Mouse (Mus musculus) erythroid progenitor cell, adult 5-6 weeks (primary cell): ENCODE measurements around the gene Abracl. TPM values are rescaled to one million over a fixed set of nuclear protein-coding genes. Genes with fewer than 3 reads are reported as not detected.

Source experiments
- ATAC-seq: replicated peaks from 2 replicates; pipeline ENCODE4 v1.8.0; 2016; ENCODE audit warnings: moderate number of reproducible peaks, mild to moderate bottlenecking, moderate TSS enrichment, inconsistent platforms; ENCODE audit not compliant: poor library complexity, low FRiP score, severe bottlenecking
- total RNA-seq, 2 experiments: library from RNA; stranded (forward) in 1 of 2; stranded (reverse) in 1 of 2; fragments of 150-400 nt in 1 of 2; fragments of 186-747, 209-891 nt in 1 of 2; gene quantifications; 2 replicates each; pipeline versions ENCODE4 v1.2.3 to v1.2.4; 2015 to 2017; ENCODE audit warnings: low replicate concordance in 2 of 2

The Abracl gene
- total RNA-seq (2015; ENCODE audit: low replicate concordance): 56.2 and 99.1 TPM in 2 replicates
- total RNA-seq (2017; ENCODE audit: low replicate concordance): 18.2 and 25.7 TPM in 2 replicates

- ATAC-seq: peak; percentile 77
Observed at GRCm38 (mm10) chr10:18022741-18023347, at the start of gene Abracl. Gene Abracl (minus strand): TSS chr10:18023288.

- ATAC-seq: no peak
Observed at GRCm38 (mm10) chr10:18072871-18073270, 49.8 kb upstream of the Abracl start.

GRCm38 (mm10) chr10:18070616-18071015, 47.5 kb upstream of the Abracl start:
- ATAC-seq: no peak

GRCm38 (mm10) chr10:18070144-18070543, 47.1 kb upstream of the Abracl start:
- ATAC-seq: no peak

GRCm38 (mm10) chr10:18069576-18069975, 46.5 kb upstream of the Abracl start:
- ATAC-seq: no peak

- ATAC-seq: no peak
Observed at GRCm38 (mm10) chr10:18068880-18069279, 45.8 kb upstream of the Abracl start.

GRCm38 (mm10) chr10:18067761-18068446, 44.8 kb upstream of the Abracl start:
- ATAC-seq: no peak

GRCm38 (mm10) chr10:18066031-18066439, 42.9 kb upstream of the Abracl start:
- ATAC-seq: no peak

- ATAC-seq: no peak
Observed at GRCm38 (mm10) chr10:18064606-18065228, 41.6 kb upstream of the Abracl start.

- no peak for ATAC-seq
Observed at GRCm38 (mm10) chr10:18061533-18061932, 38.4 kb upstream of the Abracl start.

GRCm38 (mm10) chr10:18060778-18061177, 37.7 kb upstream of the Abracl start:
- ATAC-seq: no peak

- no peak for ATAC-seq
Observed at GRCm38 (mm10) chr10:18059807-18060206, 36.7 kb upstream of the Abracl start.

- no peak for ATAC-seq
Observed at GRCm38 (mm10) chr10:18058681-18059338, 35.7 kb upstream of the Abracl start.

GRCm38 (mm10) chr10:18056391-18056745, 33.3 kb upstream of the Abracl start:
- no peak for ATAC-seq

GRCm38 (mm10) chr10:18055696-18056390, 32.8 kb upstream of the Abracl start, which contains the start of gene Reps1:
Gene Reps1 (plus strand): TSS chr10:18055861.
- ATAC-seq: peak; percentile 50

GRCm38 (mm10) chr10:18055009-18055695, 32.1 kb upstream of the Abracl start:
- ATAC-seq: peak; percentile 84

- no peak for ATAC-seq
Observed at GRCm38 (mm10) chr10:18047380-18048146, 24.5 kb upstream of the Abracl start.

GRCm38 (mm10) chr10:18046380-18046779, 23.3 kb upstream of the Abracl start:
- no peak for ATAC-seq

GRCm38 (mm10) chr10:18036849-18037248, 13.8 kb upstream of the Abracl start:
- no peak for ATAC-seq
